Comparison of ENCODE assay signal across 1 mouse cellular context in genomic region chr15:81745601-81746114, GRCm38 (mm10).
TF ChIP-seq lines count a peak whose summit lies in the region.

No protein-coding gene starts in this region.

TF ChIP-seq in MEL, 35 proteins besides CTCF, POLR2A, EP300 and RAD21 (continued from another document):
- TF ChIP-seq HCFC1 (IDR thresholded peaks at IDR 0.05; ENCODE audit: low read depth, low read length) = peak; percentile 64; the same call in 1 of the 2 replicates
- no peak for TF ChIP-seq USF2 (IDR thresholded peaks at IDR 0.05; ENCODE audit: borderline replicate concordance in 1 of 2, insufficient read depth in 1 of 2, low read depth in 1 of 2, low read length in 2 of 2)
- TF ChIP-seq POLR2AphosphoS2 (IDR thresholded peaks at IDR 0.05; ENCODE audit: low read length) = no peak
- TF ChIP-seq CHD1 (IDR thresholded peaks at IDR 0.05; ENCODE audit: low read depth, low read length) = peak; percentile 75
